Mouse (Mus musculus) intestine, embryonic 15.5 days (tissue): ENCODE results near the gene Ggta1. TPM values are rescaled to one million over a fixed set of nuclear protein-coding genes. Genes with fewer than 3 reads are reported as not detected.

ENCODE experiments used
- ATAC-seq: fragments of 200-750 bp; cut with Nextera tagmentation; 2 replicates; pipeline ENCODE4 v1.8.0; 2017; ENCODE audit warnings: moderate TSS enrichment, moderate library complexity
- H3K27ac ChIP-seq: fragments of 300-500 bp; sonication (generic); 2 replicates; pipeline ENCODE4 v1.5.1; 2015; ENCODE audit warnings: mild to moderate bottlenecking, inconsistent platforms
- H3K27me3 ChIP-seq: fragments of 300-500 bp; sonication (generic); replicated peaks from 2 replicates; pipeline ENCODE4 v1.6.1; 2015; ENCODE audit warnings: inconsistent platforms
- H3K36me3 ChIP-seq: fragments of 300-500 bp; sonication (generic); 2 replicates; pipeline ENCODE4 v1.6.1; 2015; ENCODE audit warnings: inconsistent platforms
- H3K4me1 ChIP-seq: fragments of 300-500 bp; sonication (generic); replicated peaks from 2 replicates; pipeline ENCODE4 v1.6.1; 2015; ENCODE audit warnings: inconsistent platforms
- H3K4me2 ChIP-seq: fragments of 300-500 bp; sonication (generic); replicated peaks from 2 replicates; pipeline ENCODE4 v1.6.1; 2015; ENCODE audit warnings: mild to moderate bottlenecking, inconsistent platforms
- H3K4me3 ChIP-seq: fragments of 300-500 bp; sonication (generic); replicated peaks from 2 replicates; pipeline ENCODE4 v1.5.1; 2015; ENCODE audit warnings: inconsistent platforms
- H3K9ac ChIP-seq: fragments of 300-500 bp; sonication (generic); 2 replicates; pipeline ENCODE4 v1.6.1; 2015; ENCODE audit warnings: inconsistent platforms
- H3K9me3 ChIP-seq: fragments of 300-500 bp; sonication (generic); 2 replicates; pipeline ENCODE4 v1.6.1; 2016; ENCODE audit warnings: inconsistent platforms
- WGBS: fragments of 180-500 bp; shearing (Covaris S2); methylation state at CpG from one replicate; pipeline ENCODE4 v1.1.7; 2015; 5-methylcytosine and 5-hydroxymethylcytosine counted together
- polyA plus RNA-seq: library from polyadenylated mRNA; unstranded; fragments of >200 nt; fragmentation: Nextera tagmentation; extraction: Ambion mirVana; gene quantifications from 2 replicates; pipeline ENCODE4 v1.2.1, GENCODE M21; 2015

Ggta1 gene
- polyA plus RNA-seq = 18.0 and 18.5 TPM in 2 replicates

GRCm38 (mm10) chr2:35462791-35463281 lies at the start of gene Ggta1:
Gene Ggta1 (minus strand): TSS chr2:35463231.
- ATAC-seq = 0 out of 2 replicates have a peak, but pooled peaks have one; percentile 16
- Histone ChIP-seq H3K36me3 (no peaks in the 10 kb centered on the region), H3K4me2 (peak within 1 kb of the TSS; percentile 93), H3K4me1 (peaks cover 16% of the 10 kb centered on the region), H3K9ac (peak within 1 kb of the TSS; percentile 67), H3K9me3 (no peaks in the 10 kb centered on the region), H3K4me3 (peak within 1 kb of the TSS; percentile 48), H3K27me3 (no peaks in the 10 kb centered on the region), H3K27ac (peak within 1 kb of the TSS; percentile 58)
- WGBS = 26% methylated on average over 7 of the region's 7 CpGs

- no peak overlapping the region for H3K4me2 ChIP-seq
- no peak overlapping the region for H3K27ac ChIP-seq
- no peak for ATAC-seq
- peaks cover 35% of the 10 kb centered on the region for H3K4me1 ChIP-seq
- H3K9me3 ChIP-seq = no peaks in the 10 kb centered on the region
- no peaks in the 10 kb centered on the region for H3K27me3 ChIP-seq
- H3K36me3 ChIP-seq = no peaks in the 10 kb centered on the region
- WGBS = 96% methylated on average over 4 of the region's 4 CpGs
- no peak overlapping the region for H3K9ac ChIP-seq
- H3K4me3 ChIP-seq = no peak overlapping the region
These were observed 49.2 kb upstream of the Ggta1 start for GRCm38 (mm10) chr2:35512226-35512625.

DNA sequence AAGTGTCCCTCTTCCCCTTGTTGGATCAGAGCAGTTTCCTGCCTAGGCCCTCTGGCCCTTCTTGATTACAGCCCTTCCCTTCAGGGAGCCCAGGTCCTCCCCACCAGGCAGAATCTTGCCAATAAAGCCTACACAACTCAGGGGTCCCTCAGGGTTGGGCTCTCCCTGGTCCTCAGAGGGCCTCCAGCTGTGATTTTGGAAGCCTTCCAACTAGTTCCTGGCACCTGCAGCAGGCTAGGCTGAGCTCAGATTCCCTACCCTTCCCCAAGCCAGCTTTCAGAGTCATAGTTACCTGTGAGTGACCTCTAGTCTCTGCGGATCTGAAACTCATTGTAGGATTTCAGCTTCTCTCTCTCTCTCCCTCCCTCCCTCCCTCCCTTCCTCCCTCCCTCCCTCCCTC lies 47.9 kb upstream of the Ggta1 start:
- Histone ChIP-seq H3K4me1 (peaks cover 46% of the 10 kb centered on the region), H3K27ac (no peak overlapping the region)

DNA sequence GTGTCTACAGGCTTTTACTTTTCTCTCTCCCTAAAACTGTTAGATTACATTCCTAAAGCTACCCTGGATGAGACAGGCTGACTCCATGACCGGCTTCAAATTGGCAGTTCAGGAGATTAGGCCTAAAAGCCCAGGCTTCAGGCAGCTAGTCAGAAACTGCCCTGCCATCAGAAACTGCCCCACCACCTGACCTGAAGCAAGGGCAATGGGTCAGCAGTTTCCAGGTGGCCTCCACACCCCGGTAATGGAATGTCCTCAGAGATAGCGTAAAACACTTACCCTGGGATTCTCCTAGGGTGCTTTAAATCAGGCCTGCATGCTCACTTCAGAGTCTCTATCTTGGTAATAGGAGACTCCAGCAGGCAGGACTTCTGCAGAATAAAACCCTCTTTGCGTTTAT lies 46.9 kb upstream of the Ggta1 start:
- Histone ChIP-seq H3K27me3 (no peaks in the 10 kb centered on the region), H3K27ac (peak overlapping the region; percentile 54; the same call in 1 of the 2 replicates), H3K4me3 (no peak overlapping the region), H3K36me3 (no peaks in the 10 kb centered on the region), H3K4me1 (peaks cover 46% of the 10 kb centered on the region), H3K4me2 (no peak overlapping the region), H3K9ac (no peak overlapping the region), H3K9me3 (no peaks in the 10 kb centered on the region)
- WGBS = 46% methylated on average over 4 of the region's 4 CpGs
- no peak for ATAC-seq

More for the DNA sequence above, 47.9 kb upstream of the Ggta1 start:
- no peaks in the 10 kb centered on the region for H3K27me3 ChIP-seq
- H3K9me3 ChIP-seq = no peaks in the 10 kb centered on the region
- H3K4me2 ChIP-seq = no peak overlapping the region
- 54% methylated on average over 1 of the region's 1 CpGs for WGBS
- no peak for ATAC-seq
- H3K4me3 ChIP-seq = no peak overlapping the region
- no peak overlapping the region for H3K9ac ChIP-seq
- no peaks in the 10 kb centered on the region for H3K36me3 ChIP-seq

DNA sequence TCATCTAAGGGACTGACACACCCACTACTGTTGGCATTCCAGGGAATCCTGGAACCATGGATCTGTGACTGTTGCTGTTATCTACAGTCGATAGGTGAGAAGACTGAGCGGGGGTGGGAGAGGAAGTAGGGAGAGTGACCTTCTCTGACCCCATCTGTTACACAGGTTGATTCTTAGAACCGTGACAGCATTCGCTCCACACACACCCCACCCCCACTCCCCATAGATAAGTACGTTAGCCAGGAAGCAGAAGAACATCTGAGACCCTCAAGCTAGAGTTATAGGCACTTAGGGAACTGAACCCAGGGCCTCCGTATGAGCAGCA lies 46.3 kb upstream of the Ggta1 start:
- no peak overlapping the region for H3K9ac ChIP-seq
- no peak for ATAC-seq
- no peaks in the 10 kb centered on the region for H3K9me3 ChIP-seq
- H3K4me3 ChIP-seq = no peak overlapping the region
- 25% methylated on average over 6 of the region's 6 CpGs for WGBS
- peak overlapping the region; percentile 54; the same call in 1 of the 2 replicates for H3K27ac ChIP-seq
- H3K36me3 ChIP-seq = no peaks in the 10 kb centered on the region
- H3K27me3 ChIP-seq = no peaks in the 10 kb centered on the region
- no peak overlapping the region for H3K4me2 ChIP-seq
- H3K4me1 ChIP-seq = peaks cover 49% of the 10 kb centered on the region

GRCm38 (mm10) chr2:35508597-35509342 lies 45.7 kb upstream of the Ggta1 start:
- H3K4me1 ChIP-seq = peaks cover 49% of the 10 kb centered on the region
- ATAC-seq = peak; percentile 21; the same call in 1 of the 2 replicates
- H3K9me3 ChIP-seq = no peaks in the 10 kb centered on the region
- no peak overlapping the region for H3K4me2 ChIP-seq
- H3K36me3 ChIP-seq = no peaks in the 10 kb centered on the region
- no peak overlapping the region for H3K4me3 ChIP-seq
- peak overlapping the region; percentile 54 for H3K27ac ChIP-seq
- H3K9ac ChIP-seq = no peak overlapping the region
- 28% methylated on average over 10 of the region's 10 CpGs for WGBS
- no peaks in the 10 kb centered on the region for H3K27me3 ChIP-seq

DNA sequence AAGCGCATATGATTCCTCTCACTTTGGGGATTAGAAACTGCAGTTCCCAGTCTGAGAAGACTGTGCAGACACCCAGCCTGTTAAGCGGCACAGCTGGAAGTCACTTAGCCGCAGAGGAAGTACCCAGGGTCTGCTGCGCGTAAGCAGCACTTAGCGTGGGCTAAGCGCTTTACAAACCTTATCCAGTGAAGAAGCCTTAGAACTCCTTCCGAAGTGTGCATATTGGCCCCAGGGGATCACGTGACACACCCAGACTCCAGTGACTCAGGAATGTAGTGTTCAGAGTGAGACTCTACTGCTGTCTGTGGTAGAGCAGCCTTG lies 44.1 kb upstream of the Ggta1 start:
- Histone ChIP-seq H3K9ac (no peak overlapping the region), H3K4me1 (peaks cover 53% of the 10 kb centered on the region), H3K9me3 (no peaks in the 10 kb centered on the region), H3K27me3 (no peaks in the 10 kb centered on the region), H3K4me3 (no peak overlapping the region), H3K27ac (peak overlapping the region; percentile 54; the same call in 1 of the 2 replicates), H3K4me2 (no peak overlapping the region), H3K36me3 (no peaks in the 10 kb centered on the region)
- 41% methylated on average over 9 of the region's 9 CpGs for WGBS
- peak; percentile 10; the same call in 1 of the 2 replicates for ATAC-seq

- H3K9ac ChIP-seq = no peak overlapping the region
- H3K27me3 ChIP-seq = no peaks in the 10 kb centered on the region
- 58% methylated on average over 6 of the region's 6 CpGs for WGBS
- no peak for ATAC-seq
- no peak overlapping the region for H3K4me3 ChIP-seq
- peak overlapping the region; percentile 54 for H3K27ac ChIP-seq
- H3K36me3 ChIP-seq = no peaks in the 10 kb centered on the region
- H3K4me1 ChIP-seq = peaks cover 53% of the 10 kb centered on the region
- H3K4me2 ChIP-seq = no peak overlapping the region
- H3K9me3 ChIP-seq = no peaks in the 10 kb centered on the region
These were observed 43.5 kb upstream of the Ggta1 start for GRCm38 (mm10) chr2:35506311-35507190.

DNA sequence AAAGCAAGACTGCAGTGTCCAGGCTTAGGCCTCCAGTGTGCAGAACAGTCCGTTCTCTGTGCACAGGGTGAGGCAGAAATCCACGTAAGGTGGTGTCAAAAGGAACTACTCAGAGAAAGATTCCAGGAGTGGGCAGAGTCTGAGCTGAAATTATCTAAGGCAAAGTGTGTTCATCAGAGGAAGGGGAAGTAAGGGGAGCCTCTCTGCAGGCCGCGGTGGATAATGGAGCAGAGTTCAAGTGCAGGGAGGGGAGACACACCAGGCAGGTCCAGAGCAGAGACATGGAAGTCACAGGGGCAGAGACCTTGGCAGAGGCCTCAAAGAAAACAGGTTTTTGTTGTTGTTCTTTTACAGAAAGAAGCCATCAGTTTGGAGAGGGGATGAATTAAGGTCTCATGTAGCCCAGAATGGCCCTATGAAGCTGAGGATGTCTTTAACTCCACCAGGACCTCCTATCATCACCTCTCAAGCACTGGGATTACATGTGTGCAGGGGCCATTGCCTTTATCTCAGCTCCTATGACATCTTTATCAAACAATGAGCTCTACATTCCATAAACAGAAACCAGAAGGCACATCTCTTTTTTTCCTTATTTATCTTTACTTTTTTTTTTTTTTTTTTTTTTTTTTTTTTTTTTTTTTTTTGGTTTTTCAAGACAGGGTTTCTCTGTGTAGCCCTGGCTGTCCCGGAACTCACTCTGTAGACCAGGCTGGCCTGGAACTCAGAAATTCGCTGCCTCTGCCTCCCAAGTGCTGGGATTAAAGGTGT lies 42.7 kb upstream of the Ggta1 start:
- 75% methylated on average over 6 of the region's 6 CpGs for WGBS

GRCm38 (mm10) chr2:35504417-35504776 lies 41.4 kb upstream of the Ggta1 start:
- Histone ChIP-seq H3K4me3 (no peak overlapping the region), H3K27me3 (no peaks in the 10 kb centered on the region), H3K4me2 (no peak overlapping the region), H3K27ac (peak overlapping the region; percentile 81), H3K9me3 (no peaks in the 10 kb centered on the region), H3K36me3 (no peaks in the 10 kb centered on the region), H3K9ac (no peak overlapping the region), H3K4me1 (peaks cover 44% of the 10 kb centered on the region)
- peak; percentile 2; the same call in 1 of the 2 replicates for ATAC-seq
- 47% methylated on average over 7 of the region's 7 CpGs for WGBS

More for the DNA sequence above, 42.7 kb upstream of the Ggta1 start:
- H3K27me3 ChIP-seq = no peaks in the 10 kb centered on the region
- H3K9ac ChIP-seq = no peak overlapping the region
- H3K9me3 ChIP-seq = no peaks in the 10 kb centered on the region
- no peak for ATAC-seq
- H3K36me3 ChIP-seq = no peaks in the 10 kb centered on the region
- H3K4me3 ChIP-seq = no peak overlapping the region
- no peak overlapping the region for H3K4me2 ChIP-seq
- H3K4me1 ChIP-seq = peaks cover 51% of the 10 kb centered on the region
- peak overlapping the region; percentile 13; the same call in 1 of the 2 replicates for H3K27ac ChIP-seq

GRCm38 (mm10) chr2:35503723-35504416 lies 40.8 kb upstream of the Ggta1 start:
- Histone ChIP-seq H3K36me3 (no peaks in the 10 kb centered on the region), H3K9me3 (no peaks in the 10 kb centered on the region), H3K9ac (no peak overlapping the region), H3K4me1 (peaks cover 39% of the 10 kb centered on the region), H3K27ac (peak overlapping the region; percentile 81), H3K27me3 (no peaks in the 10 kb centered on the region), H3K4me2 (no peak overlapping the region), H3K4me3 (no peak overlapping the region)
- 43% methylated on average over 8 of the region's 8 CpGs for WGBS
- ATAC-seq = peak; percentile 57
